Mouse (Mus musculus) heart, embryonic 14.5 days (tissue): ENCODE measurements at regions not wholly inside any gene's neighbourhood (a gene's known extent, or its start where the extent isn't known, plus 50 kb on each side); places are given as distances from the start of the nearest gene placed in this dataset.

Experiments
- ATAC-seq: fragments of 200-750 bp; cut with Nextera tagmentation; 2 replicates; pipeline ENCODE4 v1.8.0; 2017; ENCODE audit warnings: low read depth, moderate TSS enrichment; ENCODE audit not compliant: insufficient number of reproducible peaks, insufficient read depth, low FRiP score
- H3K27ac ChIP-seq, 2 experiments: fragments of 200-500 bp in 1 of 2; fragments of 300-500 bp in 1 of 2; sonication (generic) in 1 of 2; replicated peaks in 1 of 2; 2 replicates each; pipeline ENCODE4 v1.5.1; 2012 to 2014; ENCODE audit warnings: low read depth in 2 of 2, low read length in 2 of 2, control low read depth in 1 of 2, mild to moderate bottlenecking in 1 of 2, mixed read lengths in 1 of 2; ENCODE audit not compliant: control insufficient read depth in 1 of 2, insufficient read depth in 1 of 2
- H3K27me3 ChIP-seq: fragments of 300-500 bp; sonication (generic); 2 replicates; pipeline ENCODE4 v1.6.1; 2014; ENCODE audit warnings: mild to moderate bottlenecking, low read length, control low read depth; ENCODE audit not compliant: control insufficient read depth, insufficient read depth
- H3K36me3 ChIP-seq: fragments of 300-500 bp; sonication (generic); 2 replicates; pipeline ENCODE4 v1.6.1; 2014; ENCODE audit warnings: mild to moderate bottlenecking, control low read depth, low read length, mixed read lengths; ENCODE audit not compliant: control insufficient read depth, insufficient read depth
- H3K4me1 ChIP-seq, 2 experiments: fragments of 200-500 bp in 1 of 2; fragments of 300-500 bp in 1 of 2; sonication (generic) in 1 of 2; 2 replicates each; pipeline ENCODE4 v1.6.1; 2012 to 2014; ENCODE audit warnings: low read length in 2 of 2, control low read depth in 1 of 2, mixed read lengths in 1 of 2; ENCODE audit not compliant: control insufficient read depth in 2 of 2, insufficient read depth in 2 of 2
- H3K4me2 ChIP-seq: fragments of 300-500 bp; sonication (generic); 2 replicates; pipeline ENCODE4 v1.6.1; 2014; ENCODE audit warnings: mild to moderate bottlenecking, low read length
- H3K4me3 ChIP-seq, 2 experiments: fragments of 200-500 bp in 1 of 2; fragments of 300-500 bp in 1 of 2; sonication (generic) in 1 of 2; 2 replicates each; pipeline ENCODE4 v1.5.1; 2012 to 2014; ENCODE audit warnings: low read length in 2 of 2, mild to moderate bottlenecking in 2 of 2, control low read depth in 1 of 2, low read depth in 1 of 2, moderate library complexity in 1 of 2; ENCODE audit not compliant: control insufficient read depth in 1 of 2, insufficient read depth in 1 of 2
- H3K9ac ChIP-seq: fragments of 300-500 bp; sonication (generic); 2 replicates; pipeline ENCODE4 v1.6.1; 2014; ENCODE audit warnings: mild to moderate bottlenecking, low read length
- H3K9me3 ChIP-seq: fragments of 300-500 bp; sonication (generic); 2 replicates; pipeline ENCODE4 v1.6.1; 2016; ENCODE audit warnings: low read length, control low read depth; ENCODE audit not compliant: control insufficient read depth
- WGBS: fragments of 180-500 bp; shearing (Covaris S2); extraction: QIAGEN DNeasy Blood & Tissue Kit; methylation state at CpG from one replicate; pipeline ENCODE4 v1.1.7; 2014; 5-methylcytosine and 5-hydroxymethylcytosine counted together

GRCm38 (mm10) chrX:11170416-11170815, 128.6 kb upstream of the H2al1a start:
- Histone ChIP-seq H3K4me1 (no peaks in the 10 kb centered on the region), H3K9ac (no peak overlapping the region), H3K4me3 (no peak overlapping the region), H3K27ac (no peak overlapping the region), H3K4me2 (no peak overlapping the region), H3K9me3 (no peaks in the 10 kb centered on the region), H3K36me3 (no peaks in the 10 kb centered on the region), H3K27me3 (no peaks in the 10 kb centered on the region)
- 56% methylated on average over 3 of the region's 3 CpGs for whole genome bisulfite sequencing
- no peak for ATAC-seq

- 68% methylated on average over 7 of the region's 7 CpGs for WGBS
Observed at GRCm38 (mm10) chrX:11180194-11180816, 118.8 kb upstream of the H2al1a start.

GRCm38 (mm10) chrX:11181855-11182254, 117.2 kb upstream of the H2al1a start:
- WGBS = 71% methylated on average over 12 of the region's 12 CpGs
- Histone ChIP-seq H3K9me3 (no peaks in the 10 kb centered on the region), H3K4me3 (no peak overlapping the region), H3K36me3 (no peaks in the 10 kb centered on the region), H3K4me2 (no peak overlapping the region), H3K27me3 (no peaks in the 10 kb centered on the region), H3K9ac (no peak overlapping the region), H3K27ac (no peak overlapping the region), H3K4me1 (peaks cover 0 to 2% of the 10 kb centered on the region in 2 experiments; a peak in 2 of 4 replicates)
- no peak for ATAC-seq

More at GRCm38 (mm10) chrX:11180194-11180816, 118.8 kb upstream of the H2al1a start:
- Histone ChIP-seq H3K4me3 (no peak overlapping the region), H3K9me3 (no peaks in the 10 kb centered on the region), H3K27me3 (no peaks in the 10 kb centered on the region), H3K9ac (no peak overlapping the region), H3K4me2 (no peak overlapping the region), H3K36me3 (no peaks in the 10 kb centered on the region), H3K4me1 (peaks cover 0 to 2% of the 10 kb centered on the region in 2 experiments; a peak in 2 of 4 replicates), H3K27ac (no peak overlapping the region)
- no peak for ATAC-seq

- no peak overlapping the region for H3K4me2 ChIP-seq
- H3K9me3 ChIP-seq = no peaks in the 10 kb centered on the region
- WGBS = 85% methylated on average over 6 of the region's 6 CpGs
- H3K36me3 ChIP-seq = no peaks in the 10 kb centered on the region
- H3K4me1 ChIP-seq = no peaks in the 10 kb centered on the region
- H3K27ac ChIP-seq = no peak overlapping the region
- ATAC-seq = no peak
- H3K4me3 ChIP-seq = no peak overlapping the region
- no peaks in the 10 kb centered on the region for H3K27me3 ChIP-seq
- H3K9ac ChIP-seq = no peak overlapping the region
Observed at GRCm38 (mm10) chrX:11190851-11191250, 108.2 kb upstream of the H2al1a start.

GRCm38 (mm10) chrX:11204135-11204534, 94.9 kb upstream of the H2al1a start:
- Histone ChIP-seq H3K27ac (no peak overlapping the region), H3K27me3 (no peaks in the 10 kb centered on the region), H3K9me3 (no peaks in the 10 kb centered on the region), H3K9ac (no peak overlapping the region), H3K4me3 (no peak overlapping the region), H3K4me1 (no peaks in the 10 kb centered on the region), H3K36me3 (no peaks in the 10 kb centered on the region), H3K4me2 (no peak overlapping the region)
- WGBS = 59% methylated on average over 2 of the region's 2 CpGs
- no peak for ATAC-seq

- Histone ChIP-seq H3K27ac (no peak overlapping the region), H3K4me3 (no peak overlapping the region), H3K9me3 (no peaks in the 10 kb centered on the region), H3K9ac (no peak overlapping the region), H3K4me1 (no peaks in the 10 kb centered on the region), H3K27me3 (no peaks in the 10 kb centered on the region), H3K36me3 (no peaks in the 10 kb centered on the region), H3K4me2 (no peak overlapping the region)
- 80% methylated on average over 5 of the region's 5 CpGs for WGBS
- no peak for ATAC-seq
Observed at GRCm38 (mm10) chrX:11209895-11210294, 89.2 kb upstream of the H2al1a start.

- WGBS = 54% methylated on average over 1 of the region's 1 CpGs
- Histone ChIP-seq H3K27me3 (no peaks in the 10 kb centered on the region), H3K4me2 (no peak overlapping the region), H3K4me3 (no peak overlapping the region), H3K9me3 (no peaks in the 10 kb centered on the region), H3K9ac (no peak overlapping the region), H3K36me3 (no peaks in the 10 kb centered on the region), H3K27ac (no peak overlapping the region), H3K4me1 (no peaks in the 10 kb centered on the region)
- no peak for ATAC-seq
Observed at GRCm38 (mm10) chrX:11212811-11213210, 86.2 kb upstream of the H2al1a start.

GRCm38 (mm10) chrX:11213492-11213891, 85.6 kb upstream of the H2al1a start:
- no peak overlapping the region for H3K4me2 ChIP-seq
- H3K4me1 ChIP-seq = no peaks in the 10 kb centered on the region
- H3K36me3 ChIP-seq = no peaks in the 10 kb centered on the region
- ATAC-seq = no peak
- H3K27me3 ChIP-seq = no peaks in the 10 kb centered on the region
- WGBS = 56% methylated on average over 3 of the region's 3 CpGs
- H3K9ac ChIP-seq = no peak overlapping the region
- H3K9me3 ChIP-seq = no peaks in the 10 kb centered on the region
- H3K4me3 ChIP-seq = no peak overlapping the region
- no peak overlapping the region for H3K27ac ChIP-seq
